Mouse (Mus musculus) limb, embryonic 10.5 days (tissue): ENCODE results near the gene Mrpl18. TPM values are rescaled to one million over a fixed set of nuclear protein-coding genes. Genes with fewer than 3 reads are reported as not detected.
"Not testable (repeated sequence)": the region's sequence is repeated elsewhere in the genome, so short reads cannot be mapped to it uniquely, and the experiment has no call there.

Experiments
- DNase-seq: peaks from one replicate; pipeline ENCODE4 v3.0.0-alpha.2; 2017; ENCODE audit warnings: low spot score
- H3K27ac ChIP-seq: fragments of 300-500 bp; sonication (generic); 2 replicates; pipeline ENCODE4 v1.5.1; 2016; ENCODE audit warnings: mild to moderate bottlenecking
- H3K27me3 ChIP-seq: fragments of 300-500 bp; sonication (generic); 2 replicates; pipeline ENCODE4 v1.6.1; 2016; ENCODE audit warnings: low read depth, mild to moderate bottlenecking; ENCODE audit not compliant: poor library complexity, severe bottlenecking
- H3K36me3 ChIP-seq: fragments of 300-500 bp; sonication (generic); 2 replicates; pipeline ENCODE4 v1.6.1; 2016; ENCODE audit warnings: mild to moderate bottlenecking, moderate library complexity
- H3K4me1 ChIP-seq: fragments of 300-500 bp; sonication (generic); 2 replicates; pipeline ENCODE4 v1.6.1; 2016
- H3K4me3 ChIP-seq: fragments of 300-500 bp; sonication (generic); 2 replicates; pipeline ENCODE4 v1.5.1; 2016; ENCODE audit warnings: mild to moderate bottlenecking, moderate library complexity
- H3K9me3 ChIP-seq: fragments of 300-500 bp; sonication (generic); replicated peaks from 2 replicates; pipeline ENCODE4 v1.6.1; 2016; ENCODE audit warnings: mild to moderate bottlenecking
- WGBS: fragments of 180-500 bp; shearing (Covaris S2); methylation state at CpG from one replicate; pipeline ENCODE4 v1.1.7; 2016; 5-methylcytosine and 5-hydroxymethylcytosine counted together
- polyA plus RNA-seq: library from polyadenylated mRNA; unstranded; fragments of >200 nt; fragmentation: Nextera tagmentation; extraction: Ambion mirVana; gene quantifications from 2 replicates; pipeline ENCODE4 v1.2.1, GENCODE M21; 2016

The Mrpl18 gene
- polyA plus RNA-seq, 1 experiment from 2014 or later: 200 TPM

DNA sequence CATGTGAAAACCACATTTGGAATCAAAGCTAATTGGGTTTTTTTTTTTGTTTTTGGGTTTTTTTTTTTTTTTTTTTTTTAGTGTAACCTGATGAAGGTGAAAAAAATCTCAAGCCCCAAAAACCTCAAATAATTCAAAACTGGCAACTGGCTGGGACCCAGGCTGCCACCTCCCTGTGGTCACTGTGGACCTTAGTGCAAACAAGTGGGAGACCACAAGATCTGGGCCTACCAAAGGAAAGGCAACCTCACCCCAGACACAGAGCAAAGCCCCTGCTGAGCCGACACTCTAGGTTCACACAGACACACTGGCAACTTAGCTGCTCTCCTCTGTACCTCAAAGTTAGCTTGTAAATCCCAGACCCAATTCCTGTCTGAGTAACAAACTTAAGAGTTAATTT, 11.8 kb downstream of the Mrpl18 start:
- no peak for DNase-seq
- Histone ChIP-seq H3K9me3 (no peaks in the 10 kb centered on the region), H3K4me3 (no peak overlapping the region), H3K36me3 (peaks cover 58% of the 10 kb centered on the region), H3K27me3 (no peaks in the 10 kb centered on the region), H3K27ac (no peak overlapping the region), H3K4me1 (peaks cover 5% of the 10 kb centered on the region; the same call in 1 of the 2 replicates)
- WGBS: 75% methylated on average over 1 of the region's 1 CpGs

DNA sequence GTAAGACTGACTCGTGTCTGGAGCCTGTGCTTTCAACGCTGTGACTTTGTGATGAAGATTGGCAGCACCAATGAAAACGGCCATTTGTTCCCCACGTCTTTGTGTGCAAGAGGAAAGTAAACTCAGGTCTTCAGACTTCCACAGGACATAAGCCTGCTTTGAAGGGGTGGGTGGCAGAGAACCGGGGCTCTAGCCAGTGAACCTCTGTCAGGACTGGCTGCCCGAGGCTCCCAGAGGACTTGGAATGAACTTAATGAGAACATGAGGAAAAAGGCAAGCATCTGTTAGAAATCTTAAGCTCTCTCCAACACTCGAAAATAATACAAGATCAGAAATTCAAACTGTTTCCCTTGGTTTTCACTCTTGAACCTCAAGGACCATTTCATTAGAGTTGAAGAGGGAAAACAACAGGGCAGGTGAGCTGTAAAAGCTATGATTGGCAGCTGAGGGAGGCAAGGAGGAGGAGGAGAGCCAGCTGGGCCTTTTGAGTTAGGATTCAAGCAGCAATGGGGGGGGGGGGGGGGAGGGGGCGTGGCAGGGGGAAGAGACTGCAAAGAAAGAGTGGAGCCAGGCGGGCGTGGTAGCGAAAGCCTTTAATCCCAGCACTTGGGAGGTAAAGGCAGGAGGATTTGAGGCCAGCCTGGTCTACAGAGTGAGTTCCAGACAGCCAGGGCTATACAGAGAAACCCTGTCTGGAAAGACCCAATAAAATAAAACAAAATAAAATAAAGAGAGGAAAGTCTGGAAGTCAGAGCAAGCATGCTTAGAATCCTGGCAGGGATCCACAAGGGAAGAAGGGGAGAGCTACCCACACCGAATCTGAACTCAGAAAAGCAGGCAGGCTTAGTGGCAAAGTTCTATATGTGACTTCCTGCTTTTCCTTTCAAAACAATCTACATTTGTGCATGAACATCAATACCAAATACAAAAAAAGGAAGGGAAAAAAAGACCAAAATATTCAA, 12.5 kb downstream of the Mrpl18 start:
- Histone ChIP-seq H3K9me3 (no peaks in the 10 kb centered on the region), H3K27me3 (no peaks in the 10 kb centered on the region), H3K36me3 (peaks cover 62% of the 10 kb centered on the region), H3K4me1 (peaks cover 5% of the 10 kb centered on the region; the same call in 1 of the 2 replicates), H3K27ac (no peak overlapping the region; the same call in 1 of the 2 replicates), H3K4me3 (no peak overlapping the region)
- no peak for DNase-seq
- WGBS: 55% methylated on average over 11 of the region's 12 CpGs

DNA sequence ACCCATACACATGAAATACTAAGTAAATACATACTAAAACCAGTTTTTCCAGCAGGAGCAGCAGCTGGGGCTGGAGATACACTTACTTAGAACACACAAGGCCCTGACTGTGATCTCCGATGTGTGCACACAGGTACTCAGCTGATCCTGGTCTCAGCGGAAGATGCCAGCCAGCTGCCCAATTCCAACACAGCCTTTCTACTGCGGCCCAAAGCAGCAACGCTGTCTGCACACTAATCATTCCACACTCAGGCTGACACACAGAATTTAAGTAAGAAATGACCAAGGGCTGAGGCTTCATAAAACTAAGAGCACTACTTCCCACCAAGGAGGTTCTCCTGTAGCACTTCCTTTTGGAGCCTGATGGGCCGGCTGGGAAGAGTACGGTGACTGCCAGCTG, 13.9 kb downstream of the Mrpl18 start:
- Histone ChIP-seq H3K9me3 (no peaks in the 10 kb centered on the region), H3K4me1 (peaks cover 9% of the 10 kb centered on the region), H3K36me3 (peaks cover 62% of the 10 kb centered on the region), H3K4me3 (no peak overlapping the region), H3K27ac (no peak overlapping the region), H3K27me3 (no peaks in the 10 kb centered on the region)
- no peak for DNase-seq
- 95% methylated on average over 6 of the region's 6 CpGs for WGBS

DNA sequence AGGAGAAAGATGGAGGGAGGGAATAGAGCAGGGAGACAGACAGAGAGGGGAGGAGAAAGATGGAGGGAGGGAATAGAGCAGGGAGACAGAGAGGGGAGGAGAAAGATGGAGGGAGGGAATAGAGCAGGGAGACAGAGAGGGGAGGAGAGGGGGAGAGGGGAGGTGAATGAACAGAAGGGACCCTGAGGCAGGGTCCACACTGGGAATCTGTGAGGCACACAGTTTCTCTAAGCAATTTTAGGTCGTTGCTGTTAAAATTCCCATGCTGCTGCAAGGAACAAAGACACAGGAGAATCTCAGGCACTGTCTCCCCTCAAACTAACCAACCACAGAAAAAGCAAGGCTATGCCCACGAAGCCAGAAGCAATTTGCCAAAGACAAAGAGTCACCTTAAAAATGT, 17.5 kb downstream of the Mrpl18 start:
- H3K27me3 ChIP-seq, DNase-seq, H3K4me1 ChIP-seq, H3K4me3 ChIP-seq, H3K9me3 ChIP-seq: not testable (repeated sequence)
- H3K36me3 ChIP-seq: peaks cover 60% of the 10 kb centered on the region
- peak overlapping the region; percentile 64; the same call in 1 of the 2 replicates for H3K27ac ChIP-seq
- WGBS: 49% methylated on average over 2 of the region's 2 CpGs

DNA sequence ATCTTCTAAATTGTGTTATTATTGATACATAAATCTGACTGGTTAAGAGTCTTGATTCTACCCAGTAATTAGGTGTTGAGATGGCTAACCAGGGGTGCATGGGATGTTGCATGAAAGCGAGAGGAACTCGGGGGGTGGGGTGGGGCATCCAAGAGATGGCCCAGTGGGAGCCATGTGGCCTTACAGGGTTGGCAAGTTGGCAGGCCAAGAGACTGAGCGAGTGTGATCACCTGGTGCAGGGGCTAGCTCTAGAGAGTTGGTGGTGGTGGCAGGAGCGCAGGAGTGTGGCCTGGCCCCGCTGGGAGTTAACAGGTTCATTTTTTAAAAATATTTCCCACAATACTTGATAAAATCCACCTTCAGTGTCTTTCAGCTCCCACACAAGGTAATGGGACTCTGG, 18.5 kb downstream of the Mrpl18 start:
- Histone ChIP-seq H3K36me3 (peaks cover 52% of the 10 kb centered on the region), H3K27ac (peak overlapping the region; percentile 31), H3K4me1 (peaks cover 5% of the 10 kb centered on the region; the same call in 1 of the 2 replicates), H3K9me3 (no peaks in the 10 kb centered on the region), H3K4me3 (no peak overlapping the region), H3K27me3 (no peaks in the 10 kb centered on the region)
- WGBS: 87% methylated on average over 5 of the region's 5 CpGs
- DNase-seq: no peak

DNA sequence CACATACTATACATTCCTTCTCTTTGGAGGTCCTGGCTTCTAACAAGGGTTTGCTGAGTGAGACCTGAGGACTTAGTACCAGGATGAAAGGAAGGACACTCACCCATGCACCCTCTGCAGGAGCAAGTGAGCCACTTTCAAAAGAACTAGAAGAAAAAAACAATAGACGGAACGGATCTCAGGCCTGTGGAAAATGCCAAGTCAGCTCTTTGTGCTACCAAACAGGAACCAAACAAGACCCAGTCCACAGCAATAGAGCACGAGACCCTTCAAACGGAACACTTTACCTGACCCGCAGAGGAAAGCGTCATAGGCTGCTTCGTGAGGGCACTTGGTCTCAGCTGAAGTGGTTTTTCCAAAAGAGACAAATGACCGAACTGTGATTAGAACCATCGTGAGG, 24.1 kb downstream of the Mrpl18 start:
- Histone ChIP-seq H3K9me3 (no peaks in the 10 kb centered on the region), H3K4me3 (no peak overlapping the region), H3K36me3 (peaks cover 45% of the 10 kb centered on the region), H3K27ac (no peak overlapping the region), H3K27me3 (no peaks in the 10 kb centered on the region), H3K4me1 (no peaks in the 10 kb centered on the region)
- DNase-seq: no peak
- 96% methylated on average over 9 of the region's 9 CpGs for WGBS

DNA sequence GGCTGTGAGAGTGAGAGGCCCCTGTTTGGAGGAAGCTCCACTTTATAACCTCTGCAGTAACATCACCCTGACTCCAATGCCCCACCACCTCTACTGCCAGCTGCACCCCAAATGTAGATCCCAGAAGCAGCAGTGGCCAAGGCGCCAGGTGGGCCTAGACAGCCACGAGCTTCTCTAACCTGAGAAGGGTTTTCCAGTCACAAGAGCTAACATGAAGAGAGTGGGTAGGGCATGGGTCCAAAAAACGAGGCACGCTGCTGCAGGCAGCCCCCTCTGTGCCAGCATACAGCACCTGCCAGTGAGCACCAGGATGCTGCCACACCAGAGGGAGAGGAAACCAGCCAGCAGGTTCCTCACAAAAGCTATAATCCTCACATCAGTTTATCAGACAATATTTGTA, 25.1 kb downstream of the Mrpl18 start:
- H3K36me3 ChIP-seq: peaks cover 38% of the 10 kb centered on the region
- no peak overlapping the region for H3K27ac ChIP-seq
- 95% methylated on average over 4 of the region's 4 CpGs for WGBS

DNA sequence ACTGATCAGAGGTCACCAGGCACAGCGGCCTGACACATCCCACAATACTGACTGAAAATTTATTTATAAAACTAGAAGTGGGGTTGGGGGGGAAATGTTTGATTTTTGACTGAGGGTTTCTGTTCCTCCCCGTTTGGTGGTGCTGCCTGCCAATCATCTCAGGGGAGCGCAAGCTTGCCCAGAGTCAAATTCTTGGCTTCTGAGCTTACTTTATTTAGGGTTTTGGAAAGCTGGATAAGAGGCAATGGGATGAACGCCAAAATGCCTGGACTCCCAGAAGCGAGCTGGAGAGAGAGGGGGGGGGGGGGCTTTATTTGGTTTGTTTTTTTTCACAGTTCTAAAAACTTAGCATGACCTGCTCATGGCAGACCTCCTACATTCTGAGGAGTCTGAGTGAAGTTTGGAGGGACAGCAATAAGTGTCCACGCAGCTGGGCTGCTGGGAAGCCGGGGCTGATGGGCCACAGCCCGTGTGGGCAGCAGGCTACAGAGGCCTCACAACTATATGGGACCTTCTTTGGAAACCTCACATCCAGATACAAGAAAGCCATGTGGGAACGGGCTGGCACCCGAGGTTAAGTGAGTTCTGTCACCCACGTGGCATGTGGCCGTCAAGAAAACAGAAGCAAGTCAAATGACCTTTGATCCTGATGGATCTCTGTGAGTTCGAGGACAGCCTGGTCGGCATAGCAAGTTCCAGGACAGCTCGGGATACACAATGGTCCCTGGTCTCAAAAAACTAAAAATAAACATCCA, 28.9 kb downstream of the Mrpl18 start:
- H3K9me3 ChIP-seq: no peaks in the 10 kb centered on the region
- H3K27me3 ChIP-seq: no peaks in the 10 kb centered on the region
- H3K4me3 ChIP-seq: no peak overlapping the region
- H3K4me1 ChIP-seq: no peaks in the 10 kb centered on the region
- no peak overlapping the region for H3K27ac ChIP-seq
- DNase-seq: no peak
- 79% methylated on average over 15 of the region's 15 CpGs for WGBS
- peaks cover 26% of the 10 kb centered on the region for H3K36me3 ChIP-seq

More for the DNA sequence above, 25.1 kb downstream of the Mrpl18 start:
- Histone ChIP-seq H3K27me3 (no peaks in the 10 kb centered on the region), H3K4me1 (no peaks in the 10 kb centered on the region), H3K4me3 (no peak overlapping the region), H3K9me3 (no peaks in the 10 kb centered on the region)
- DNase-seq: no peak

DNA sequence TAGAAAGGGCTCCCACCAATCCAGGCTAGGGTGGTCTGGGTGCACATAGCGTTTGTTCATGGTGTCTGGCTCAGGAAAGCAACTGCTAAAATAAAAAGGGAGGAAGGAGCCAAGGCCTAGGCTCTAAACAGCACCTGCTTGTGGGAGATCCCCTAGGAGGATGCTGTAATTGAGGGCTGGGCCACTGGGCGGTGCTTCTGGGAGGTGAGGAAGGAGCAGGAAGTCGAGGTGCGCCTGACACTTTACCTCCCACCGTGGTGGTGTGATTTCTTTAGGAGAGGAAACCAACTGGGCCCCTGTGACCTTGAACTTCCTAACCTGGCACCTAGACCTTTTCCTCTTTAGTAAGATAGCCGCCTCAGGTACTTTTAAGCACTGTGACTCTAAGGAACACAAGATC, 29.5 kb downstream of the Mrpl18 start:
- WGBS: 23% methylated on average over 6 of the region's 6 CpGs
- DNase-seq: no peak
- no peak overlapping the region for H3K27ac ChIP-seq
- H3K4me3 ChIP-seq: no peak overlapping the region
- H3K9me3 ChIP-seq: no peaks in the 10 kb centered on the region
- H3K36me3 ChIP-seq: peaks cover 26% of the 10 kb centered on the region
- no peaks in the 10 kb centered on the region for H3K27me3 ChIP-seq
- H3K4me1 ChIP-seq: no peaks in the 10 kb centered on the region

DNA sequence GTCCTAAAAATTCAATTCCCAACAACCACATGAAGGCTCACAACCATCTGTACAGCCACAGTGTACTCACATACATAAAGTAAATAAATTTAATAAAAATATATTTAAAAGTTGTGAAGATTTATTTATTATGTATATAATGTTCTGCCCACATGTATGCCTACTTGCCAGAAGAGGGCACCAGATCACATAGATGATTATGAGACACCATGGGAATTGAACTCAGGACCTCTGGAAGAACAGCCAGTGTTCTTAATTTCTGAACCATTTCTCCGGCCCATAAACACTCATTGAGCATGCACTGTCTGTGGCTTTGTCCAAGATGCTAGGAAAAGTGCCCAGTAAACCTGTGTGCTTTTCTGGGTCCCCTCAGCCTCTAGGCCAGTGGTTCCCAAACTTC, 34.9 kb downstream of the Mrpl18 start:
- H3K4me3 ChIP-seq: no peak overlapping the region
- no peak overlapping the region for H3K27ac ChIP-seq
- H3K4me1 ChIP-seq: no peaks in the 10 kb centered on the region
- H3K9me3 ChIP-seq: no peaks in the 10 kb centered on the region
- H3K36me3 ChIP-seq: no peaks in the 10 kb centered on the region
- 0 out of 2 replicates have a peak, but pooled peaks cover 4% of the 10 kb centered on the region for H3K27me3 ChIP-seq
- whole genome bisulfite sequencing: 94% methylated on average over 1 of the region's 1 CpGs
- no peak for DNase-seq

DNA sequence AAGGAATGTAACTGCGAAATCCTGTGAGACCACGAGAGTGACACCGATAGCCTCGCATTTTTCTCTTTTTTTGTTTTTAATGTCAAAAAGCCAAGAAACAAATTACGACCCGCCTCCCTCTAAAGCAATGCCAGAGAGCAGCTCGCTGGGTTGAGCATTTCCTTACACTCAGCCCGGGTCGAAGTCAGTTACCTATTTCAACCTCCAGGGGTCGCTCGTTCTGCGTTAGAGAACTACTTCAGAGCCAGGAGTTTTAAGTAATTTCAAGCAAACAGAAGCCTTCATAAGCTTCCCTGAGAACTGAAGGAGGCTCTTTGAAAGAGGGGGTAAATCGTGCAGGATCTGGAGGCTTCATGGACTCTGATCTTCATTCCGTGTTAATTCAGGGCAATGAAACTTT, 36.0 kb downstream of the Mrpl18 start:
- no peaks in the 10 kb centered on the region for H3K9me3 ChIP-seq
- 0 out of 2 replicates have a peak overlapping the region, but pooled peaks have one; percentile 9 for H3K4me3 ChIP-seq
- no peaks in the 10 kb centered on the region for H3K36me3 ChIP-seq
- H3K27me3 ChIP-seq: 0 out of 2 replicates have a peak, but pooled peaks cover 4% of the 10 kb centered on the region
- H3K4me1 ChIP-seq: no peaks in the 10 kb centered on the region
- H3K27ac ChIP-seq: no peak overlapping the region
- peak; percentile 81 for DNase-seq
- 7% methylated on average over 14 of the region's 14 CpGs for WGBS

DNA sequence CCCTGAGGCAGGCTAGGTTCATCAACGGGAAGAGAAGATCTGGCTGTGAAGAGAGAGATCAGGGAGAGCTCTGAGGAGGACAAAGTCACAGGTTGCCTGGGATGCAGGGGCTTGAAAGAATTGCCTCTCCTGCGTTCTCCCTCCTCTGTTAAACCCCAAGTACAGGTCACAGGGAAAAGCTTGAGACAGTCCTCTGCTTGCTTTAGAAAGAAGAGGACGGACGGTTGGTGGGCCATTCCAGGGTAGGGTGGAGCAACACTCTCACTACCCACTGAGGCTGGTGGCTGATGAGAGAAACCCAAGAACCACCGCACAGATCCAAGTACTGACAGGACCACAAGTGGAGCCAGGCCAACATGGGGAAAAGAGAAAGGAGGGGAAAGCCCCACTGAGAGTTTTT, 40.4 kb downstream of the Mrpl18 start, which contains the start of gene Mrgprh:
Mrgprh (plus strand) TSS at position 301 of the 400 bp plus-strand sequence.
- WGBS: 79% methylated on average over 5 of the region's 5 CpGs
- DNase-seq: no peak
- no peak within 1 kb of the TSS for H3K27ac ChIP-seq

More for the DNA sequence above, 40.4 kb downstream of the Mrpl18 start, which contains the start of gene Mrgprh:
- no peak within 1 kb of the TSS for H3K4me3 ChIP-seq
- H3K36me3 ChIP-seq: no peaks in the 10 kb centered on the region
- no peaks in the 10 kb centered on the region for H3K9me3 ChIP-seq
- peaks cover 26% of the 10 kb centered on the region for H3K4me1 ChIP-seq
- 0 out of 2 replicates have a peak, but pooled peaks cover 8% of the 10 kb centered on the region for H3K27me3 ChIP-seq
